Mouse (Mus musculus) forebrain, embryonic 14.5 days (tissue): Measurements from ENCODE around the gene Ulk4. TPM values are rescaled to one million over a fixed set of nuclear protein-coding genes. Genes with fewer than 3 reads are reported as not detected.
"Not testable (repeated sequence)": the region's sequence is repeated elsewhere in the genome, so short reads cannot be mapped to it uniquely, and the experiment has no call there.

Experiments
- ATAC-seq: fragments of 200-750 bp; cut with Nextera tagmentation; 2 replicates; pipeline ENCODE4 v1.8.0; 2017; ENCODE audit warnings: mild to moderate bottlenecking, moderate library complexity
- DNase-seq: peaks from one replicate; pipeline ENCODE4 v3.0.0-alpha.2; 2015; ENCODE audit warnings: low spot score
- H3K27ac ChIP-seq: fragments of 300-500 bp; sonication (generic); 2 replicates; pipeline ENCODE4 v1.5.1; 2014; ENCODE audit warnings: low read depth, mild to moderate bottlenecking, control low read depth, low read length, moderate library complexity
- H3K27me3 ChIP-seq: fragments of 300-500 bp; sonication (generic); replicated peaks from 2 replicates; pipeline ENCODE4 v1.6.1; 2014; ENCODE audit warnings: low read length, control low read depth, mixed read lengths; ENCODE audit not compliant: control insufficient read depth, insufficient read depth
- H3K36me3 ChIP-seq: fragments of 300-500 bp; sonication (generic); 2 replicates; pipeline ENCODE4 v1.6.1; 2014; ENCODE audit warnings: low read length, control low read depth; ENCODE audit not compliant: control insufficient read depth, insufficient read depth
- H3K4me1 ChIP-seq: fragments of 300-500 bp; sonication (generic); 2 replicates; pipeline ENCODE4 v1.6.1; 2014; ENCODE audit warnings: antibody characterized with exemption, low read length, control low read depth; ENCODE audit not compliant: control insufficient read depth, insufficient read depth
- H3K4me2 ChIP-seq: fragments of 300-500 bp; sonication (generic); 2 replicates; pipeline ENCODE4 v1.6.1; 2014; ENCODE audit warnings: mild to moderate bottlenecking, control low read depth, low read length
- H3K4me3 ChIP-seq: fragments of 300-500 bp; sonication (generic); 2 replicates; pipeline ENCODE4 v1.5.1; 2014; ENCODE audit warnings: low read depth, low read length, control low read depth
- H3K9ac ChIP-seq: fragments of 300-500 bp; sonication (generic); 2 replicates; pipeline ENCODE4 v1.6.1; 2014; ENCODE audit warnings: mild to moderate bottlenecking, low read length, control low read depth, moderate library complexity
- H3K9me3 ChIP-seq: fragments of 300-500 bp; sonication (generic); replicated peaks from 2 replicates; pipeline ENCODE4 v1.6.1; 2016; ENCODE audit warnings: low read length, control low read depth, mixed read lengths; ENCODE audit not compliant: control insufficient read depth
- WGBS: fragments of 180-500 bp; shearing (Covaris S2); extraction: QIAGEN DNeasy Blood & Tissue Kit; methylation state at CpG from one replicate; pipeline ENCODE4 v1.1.7; 2014; 5-methylcytosine and 5-hydroxymethylcytosine counted together
- polyA plus RNA-seq: library from polyadenylated mRNA; unstranded; fragments of >200 nt; fragmentation: Nextera tagmentation; extraction: Ambion mirVana; gene quantifications from 2 replicates; pipeline ENCODE4 v1.2.1, GENCODE M21; 2014

The Ulk4 gene
- polyA plus RNA-seq, 1 experiment from 2014 or later, result 131 TPM

DNA sequence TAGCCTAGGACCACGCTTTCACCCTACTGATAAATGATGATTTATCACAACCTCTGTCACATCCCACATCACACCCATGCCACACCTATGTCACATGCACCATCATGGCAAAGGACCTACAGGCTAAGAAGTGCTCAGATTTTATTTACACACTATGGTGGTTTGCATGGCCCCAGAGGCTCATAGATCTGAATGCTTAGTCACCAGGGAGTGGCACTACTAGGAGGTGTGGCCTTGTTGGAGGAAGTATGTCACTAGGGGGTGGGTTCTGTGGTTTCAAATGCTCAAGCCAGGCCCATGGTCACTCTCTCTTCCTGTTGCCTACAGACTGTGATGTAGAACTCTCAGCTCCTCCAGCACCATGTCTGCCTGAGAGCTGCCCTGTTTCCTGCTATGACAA, 73.3 kb downstream of the Ulk4 start:
- Histone ChIP-seq H3K9me3 (no peaks in the 10 kb centered on the region), H3K4me3 (no peak overlapping the region), H3K4me1 (no peaks in the 10 kb centered on the region), H3K36me3 (0 out of 2 replicates have a peak, but pooled peaks cover 2% of the 10 kb centered on the region), H3K4me2 (no peak overlapping the region), H3K9ac (no peak overlapping the region), H3K27ac (no peak overlapping the region), H3K27me3 (no peaks in the 10 kb centered on the region)
- no peak for ATAC-seq
- no peak for DNase-seq
- WGBS, result 96% methylated on average over 1 of the region's 1 CpGs

DNA sequence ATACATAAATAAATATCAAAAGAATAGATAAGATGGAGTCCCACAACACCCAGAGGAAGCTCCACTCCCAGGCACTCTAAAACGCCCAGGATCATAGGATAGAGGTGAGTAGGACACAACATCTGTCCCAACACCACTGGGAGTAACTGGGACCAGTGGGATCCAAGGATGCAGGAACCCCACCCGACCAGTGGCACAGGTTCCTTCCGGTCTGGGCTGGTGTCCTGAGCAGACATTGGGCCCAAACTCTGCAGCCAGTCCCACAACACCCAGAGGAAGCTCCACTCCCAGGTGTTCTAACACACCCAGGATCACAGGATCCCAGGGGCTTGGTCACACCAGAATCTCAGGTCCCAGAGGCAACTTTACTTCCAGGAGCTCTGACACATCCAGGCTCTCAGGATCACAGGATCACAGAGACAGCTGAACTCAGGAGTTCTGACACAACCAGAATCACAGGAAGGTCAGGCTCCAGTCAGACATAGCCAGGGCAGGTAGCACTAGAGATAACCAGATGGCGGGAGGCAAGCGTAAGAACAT, 77.8 kb downstream of the Ulk4 start:
- ATAC-seq, H3K36me3 ChIP-seq, DNase-seq, H3K4me3 ChIP-seq, H3K27me3 ChIP-seq, H3K4me2 ChIP-seq, H3K27ac ChIP-seq, H3K9me3 ChIP-seq, H3K4me1 ChIP-seq, H3K9ac ChIP-seq: not testable (repeated sequence)
- 92% methylated on average over 5 of the region's 5 CpGs for WGBS

DNA sequence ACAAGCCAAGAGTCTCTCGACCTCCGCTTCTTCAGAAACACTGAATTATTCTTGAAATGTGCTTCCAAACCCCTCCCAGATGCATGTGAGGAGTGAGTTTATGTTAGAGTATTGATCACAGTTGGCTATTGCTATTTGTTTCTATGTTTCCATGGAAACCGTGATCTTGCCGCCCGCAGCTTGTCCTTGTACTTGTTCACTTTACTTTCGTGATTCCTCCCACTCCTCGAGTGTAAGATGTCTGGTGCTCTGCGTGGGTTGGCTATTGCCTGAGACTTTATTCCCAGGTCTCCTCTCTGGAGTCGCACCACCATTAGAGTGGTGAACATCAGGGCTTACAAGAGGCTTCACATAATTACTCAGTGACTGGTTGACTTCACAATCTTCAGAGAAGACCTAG, 80.5 kb downstream of the Ulk4 start:
- 93% methylated on average over 9 of the region's 9 CpGs for WGBS
- Histone ChIP-seq H3K9me3 (0 out of 2 replicates have a peak, but pooled peaks cover 2% of the 10 kb centered on the region), H3K9ac (no peak overlapping the region), H3K27ac (no peak overlapping the region), H3K4me3 (no peak overlapping the region), H3K36me3 (no peaks in the 10 kb centered on the region), H3K4me1 (no peaks in the 10 kb centered on the region), H3K4me2 (no peak overlapping the region), H3K27me3 (no peaks in the 10 kb centered on the region)
- DNase-seq (no peak), ATAC-seq (no peak)

- Histone ChIP-seq H3K4me2 (no peak overlapping the region), H3K4me1 (no peaks in the 10 kb centered on the region), H3K9me3 (0 out of 2 replicates have a peak, but pooled peaks cover 2% of the 10 kb centered on the region), H3K4me3 (no peak overlapping the region), H3K36me3 (no peaks in the 10 kb centered on the region), H3K27me3 (no peaks in the 10 kb centered on the region), H3K27ac (no peak overlapping the region), H3K9ac (no peak overlapping the region)
- no peak for DNase-seq
- WGBS, result 97% methylated on average over 4 of the region's 4 CpGs
- no peak for ATAC-seq
These were observed 81.9 kb downstream of the Ulk4 start for GRCm38 (mm10) chr9:121195106-121195505.

- Histone ChIP-seq H3K27me3 (no peaks in the 10 kb centered on the region), H3K9ac (no peak overlapping the region), H3K27ac (no peak overlapping the region), H3K4me1 (no peaks in the 10 kb centered on the region), H3K4me2 (no peak overlapping the region), H3K36me3 (0 out of 2 replicates have a peak, but pooled peaks cover 3% of the 10 kb centered on the region), H3K4me3 (no peak overlapping the region), H3K9me3 (0 out of 2 replicates have a peak, but pooled peaks cover 2% of the 10 kb centered on the region)
- DNase-seq (no peak), ATAC-seq (no peak)
- 94% methylated on average over 26 of the region's 26 CpGs for WGBS
These were observed 84.2 kb downstream of the Ulk4 start for GRCm38 (mm10) chr9:121192601-121193370.

DNA sequence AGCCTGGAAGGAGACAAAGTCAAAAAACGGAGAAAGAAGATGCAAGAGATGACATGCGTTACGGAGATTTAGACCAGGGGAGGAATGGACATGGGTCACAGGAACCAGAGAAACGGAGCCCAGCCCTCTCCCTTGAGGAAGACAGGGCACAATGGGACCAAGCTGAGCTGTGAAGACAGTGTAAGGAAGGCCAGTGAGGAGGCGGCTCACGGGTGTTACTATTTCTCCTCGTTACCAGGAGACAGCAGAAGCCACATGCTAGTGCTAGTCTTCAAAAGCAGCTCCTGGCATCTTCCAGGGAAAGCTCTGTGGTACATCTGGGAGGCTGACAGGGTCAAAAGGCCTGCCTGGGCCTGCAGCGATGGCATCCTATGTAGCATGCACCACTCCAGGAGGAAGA, 89.2 kb downstream of the Ulk4 start:
- H3K27me3 ChIP-seq, result no peaks in the 10 kb centered on the region
- no peaks in the 10 kb centered on the region for H3K4me1 ChIP-seq
- H3K9ac ChIP-seq, result no peak overlapping the region
- WGBS, result 83% methylated on average over 8 of the region's 8 CpGs
- peaks cover 13% of the 10 kb centered on the region; the same call in 1 of the 2 replicates for H3K36me3 ChIP-seq
- ATAC-seq (no peak), DNase-seq (no peak)
- H3K9me3 ChIP-seq, result no peaks in the 10 kb centered on the region
- H3K4me2 ChIP-seq, result no peak overlapping the region
- no peak overlapping the region for H3K4me3 ChIP-seq
- no peak overlapping the region for H3K27ac ChIP-seq

GRCm38 (mm10) chr9:121185796-121186195, 91.2 kb downstream of the Ulk4 start:
- Histone ChIP-seq H3K4me2 (no peak overlapping the region), H3K9ac (no peak overlapping the region), H3K9me3 (no peaks in the 10 kb centered on the region), H3K27me3 (no peaks in the 10 kb centered on the region), H3K4me1 (no peaks in the 10 kb centered on the region), H3K27ac (no peak overlapping the region), H3K4me3 (no peak overlapping the region), H3K36me3 (peaks cover 13% of the 10 kb centered on the region; the same call in 1 of the 2 replicates)
- ATAC-seq (no peak), DNase-seq (no peak)
- WGBS, result 64% methylated on average over 6 of the region's 6 CpGs

- H3K9ac ChIP-seq, result no peak overlapping the region
- no peak for DNase-seq
- no peaks in the 10 kb centered on the region for H3K36me3 ChIP-seq
- no peak overlapping the region for H3K4me3 ChIP-seq
- H3K27ac ChIP-seq, result no peak overlapping the region
- H3K9me3 ChIP-seq, result no peaks in the 10 kb centered on the region
- H3K4me1 ChIP-seq, result no peaks in the 10 kb centered on the region
- H3K27me3 ChIP-seq, result no peaks in the 10 kb centered on the region
- no peak overlapping the region for H3K4me2 ChIP-seq
- 91% methylated on average over 7 of the region's 7 CpGs for WGBS
- ATAC-seq, result no peak
These were observed 100.6 kb downstream of the Ulk4 start for GRCm38 (mm10) chr9:121176350-121176749.

DNA sequence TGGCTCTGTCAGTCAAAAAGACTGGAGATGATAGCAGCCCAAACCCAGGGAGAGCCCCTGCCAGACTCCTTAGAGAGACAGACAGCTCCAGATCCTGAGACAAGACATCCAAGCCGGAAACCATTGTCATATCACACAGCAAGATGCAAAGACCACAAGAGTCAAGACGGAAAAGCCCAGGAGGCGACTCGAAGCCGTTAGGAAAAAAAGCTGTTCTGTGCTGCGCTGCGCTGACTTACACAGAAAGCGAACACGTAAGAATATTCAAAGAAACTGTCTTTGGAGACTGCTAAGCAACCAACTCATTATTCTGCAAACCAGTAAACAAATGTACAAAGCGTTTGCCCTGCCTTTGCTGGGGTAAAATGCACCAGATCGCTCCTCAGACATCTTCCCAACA, 101.8 kb downstream of the Ulk4 start:
- 84% methylated on average over 11 of the region's 11 CpGs for WGBS
- no peak for ATAC-seq
- Histone ChIP-seq H3K27ac (no peak overlapping the region), H3K4me1 (no peaks in the 10 kb centered on the region), H3K9me3 (no peaks in the 10 kb centered on the region), H3K27me3 (no peaks in the 10 kb centered on the region), H3K4me3 (no peak overlapping the region), H3K9ac (no peak overlapping the region), H3K36me3 (no peaks in the 10 kb centered on the region), H3K4me2 (no peak overlapping the region)
- no peak for DNase-seq
